Mouse (Mus musculus) mesoderm, embryonic 11.5 days (tissue): Measurements from ENCODE around the gene Mnat1.

Source experiments
- DNase-seq: peaks from one replicate; pipeline ENCODE4 v3.0.0-alpha.2; 2012; ENCODE audit warnings: low read depth, low spot score

The Mnat1 gene

DNA sequence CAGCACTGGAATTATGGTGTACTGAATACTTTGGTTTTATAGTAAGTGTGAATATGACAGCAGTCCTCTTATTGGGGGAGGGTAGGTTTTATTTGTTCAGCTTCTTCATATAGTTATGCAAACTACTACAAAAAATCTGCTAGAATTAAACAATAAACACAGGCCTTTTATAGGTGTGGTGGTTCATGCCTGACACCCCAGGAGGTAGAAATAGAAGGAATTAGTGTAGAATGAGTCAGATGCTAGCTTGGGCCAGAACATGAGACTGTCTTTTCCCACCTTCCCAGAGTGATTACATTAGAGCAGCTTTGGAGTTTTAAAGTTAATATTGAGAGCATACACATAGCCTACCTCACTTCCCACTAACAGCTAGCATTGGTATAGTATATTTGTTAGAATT, 106.7 kb downstream of the Mnat1 start:
- DNase-seq, result no peak

GRCm38 (mm10) chr12:73231552-73231951, 108.0 kb downstream of the Mnat1 start:
- no peak for DNase-seq

- DNase-seq, result no peak
Observed at GRCm38 (mm10) chr12:73232586-73232985, 109.1 kb downstream of the Mnat1 start.

DNA sequence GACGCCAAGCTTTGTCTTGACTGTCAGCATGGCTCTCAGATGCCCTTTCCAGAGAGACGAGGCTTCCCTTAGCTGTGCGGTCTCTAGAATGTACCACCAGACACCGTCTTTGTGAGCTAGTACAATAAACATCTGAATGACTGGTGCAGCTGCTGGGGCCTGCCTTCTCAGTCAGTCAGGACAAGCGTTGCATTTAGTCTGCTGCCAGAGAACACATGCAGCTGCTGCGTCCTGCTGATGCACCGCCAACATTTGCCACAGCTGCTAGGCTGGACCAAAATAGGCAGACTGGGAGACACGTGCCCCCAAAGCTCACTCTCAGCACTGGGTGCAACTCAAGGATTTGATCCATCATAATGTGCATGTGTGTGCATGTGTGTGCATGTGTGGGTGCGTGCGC, 118.4 kb downstream of the Mnat1 start:
- DNase-seq, result peak; percentile 61

- DNase-seq, result no peak
Observed at GRCm38 (mm10) chr12:73245687-73246086, 122.2 kb downstream of the Mnat1 start.

- DNase-seq, result peak; percentile 32
Observed at GRCm38 (mm10) chr12:73255006-73255405, 131.5 kb downstream of the Mnat1 start.

GRCm38 (mm10) chr12:73259269-73259668, 135.8 kb downstream of the Mnat1 start:
- no peak for DNase-seq

DNA sequence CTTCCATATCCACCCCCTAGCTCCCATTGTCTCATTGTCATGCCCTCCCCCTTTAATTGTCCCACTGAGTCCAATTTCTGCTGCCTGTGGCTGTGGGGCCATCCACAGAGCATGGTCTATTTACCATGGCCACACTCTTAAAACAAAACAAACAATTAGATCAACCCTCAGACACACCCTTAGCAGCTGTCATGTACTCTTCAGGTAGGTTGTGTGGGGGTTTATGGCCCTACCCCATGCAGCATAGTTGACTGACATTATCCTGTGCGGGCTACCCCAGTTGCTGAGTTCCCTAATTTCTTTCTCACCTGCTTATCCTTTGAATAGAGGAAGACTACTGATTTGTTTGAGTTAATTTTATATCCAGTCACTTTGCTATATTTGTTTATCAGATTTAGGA, 136.8 kb downstream of the Mnat1 start:
- no peak for DNase-seq

DNA sequence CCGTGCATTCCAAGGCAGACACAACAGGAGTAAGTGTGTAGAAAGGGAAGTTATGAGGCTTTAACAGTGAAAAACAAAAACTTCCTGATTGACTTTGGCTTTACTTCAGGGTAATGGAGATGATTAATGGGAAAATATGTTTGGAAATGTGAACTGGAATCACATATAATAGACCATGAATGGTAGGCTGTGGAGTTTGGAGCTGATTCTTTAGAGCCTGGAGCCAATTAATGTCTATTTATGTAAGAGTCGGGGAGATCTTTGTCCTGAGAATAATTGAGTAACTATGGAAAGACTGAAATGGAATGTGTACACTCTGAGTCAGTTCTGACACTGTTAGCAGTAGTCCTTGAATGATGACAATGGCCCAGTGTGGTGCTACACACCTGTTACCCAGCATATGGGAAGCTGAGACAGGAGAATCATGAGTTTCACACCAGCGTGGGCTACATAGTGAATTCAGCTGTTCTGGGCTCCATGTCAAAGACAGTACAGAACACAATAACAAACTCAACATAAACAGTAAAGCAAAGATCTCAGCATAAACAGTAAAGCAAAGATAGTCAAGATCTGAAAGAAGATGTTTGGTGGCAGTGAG, 142.0 kb downstream of the Mnat1 start:
- no peak for DNase-seq

DNA sequence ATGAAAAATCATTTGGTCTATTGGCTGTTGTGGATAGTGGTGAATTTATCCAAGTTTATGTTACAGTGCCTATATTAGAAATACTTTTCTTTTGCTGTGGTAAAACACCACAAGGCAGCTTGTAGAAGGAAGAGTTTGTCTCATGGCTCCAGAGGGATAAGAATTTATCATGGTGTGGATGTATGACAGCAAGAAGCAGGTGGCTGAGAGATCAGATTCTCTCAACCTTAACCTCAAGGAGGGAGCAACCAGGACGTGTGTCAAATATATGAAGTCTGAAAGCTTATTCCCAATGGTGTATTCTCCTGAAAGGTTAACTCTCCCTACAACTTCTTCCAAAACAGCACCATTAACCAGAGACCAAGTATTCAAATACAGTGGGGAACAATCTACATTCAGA, 143.1 kb downstream of the Mnat1 start:
- DNase-seq, result no peak

DNA sequence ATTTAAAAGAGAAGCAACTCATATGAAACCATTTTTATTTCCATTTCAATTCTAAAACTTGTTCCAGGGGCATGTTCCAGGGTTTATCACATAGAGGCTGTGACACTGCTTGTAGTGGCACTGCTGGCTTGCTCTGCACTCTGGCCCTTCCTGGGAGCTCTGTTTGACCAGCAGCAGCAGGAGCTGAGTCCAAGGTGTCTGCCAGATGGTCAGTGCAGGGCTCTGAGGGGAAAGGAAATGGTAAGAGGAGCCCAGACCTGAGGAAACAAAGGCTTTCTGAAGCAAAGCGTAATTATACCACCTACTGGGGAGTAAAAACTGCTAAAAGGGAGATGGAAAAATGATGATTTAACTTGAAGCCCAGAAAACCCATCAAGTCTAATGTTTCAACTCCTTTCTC, 145.0 kb downstream of the Mnat1 start:
- peak; percentile 29 for DNase-seq

DNA sequence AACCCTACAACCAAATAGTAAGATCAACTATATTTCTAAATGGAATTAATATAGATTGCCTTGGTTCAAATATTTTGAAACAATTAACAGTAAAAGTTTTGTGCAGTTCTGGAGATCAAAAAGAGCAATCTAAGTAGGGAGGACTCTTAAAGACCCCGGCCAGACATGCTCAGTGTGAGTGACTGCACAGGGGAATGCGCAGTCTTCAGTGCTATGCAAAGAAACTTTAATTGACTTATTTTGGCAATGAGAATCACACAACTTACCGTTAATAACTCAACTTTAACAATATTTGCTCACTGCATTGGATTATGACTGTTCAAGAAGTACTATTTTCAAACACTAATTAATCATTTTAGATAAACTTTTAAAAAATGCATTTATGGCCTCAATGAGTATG, 146.0 kb downstream of the Mnat1 start:
- DNase-seq, result no peak

DNA sequence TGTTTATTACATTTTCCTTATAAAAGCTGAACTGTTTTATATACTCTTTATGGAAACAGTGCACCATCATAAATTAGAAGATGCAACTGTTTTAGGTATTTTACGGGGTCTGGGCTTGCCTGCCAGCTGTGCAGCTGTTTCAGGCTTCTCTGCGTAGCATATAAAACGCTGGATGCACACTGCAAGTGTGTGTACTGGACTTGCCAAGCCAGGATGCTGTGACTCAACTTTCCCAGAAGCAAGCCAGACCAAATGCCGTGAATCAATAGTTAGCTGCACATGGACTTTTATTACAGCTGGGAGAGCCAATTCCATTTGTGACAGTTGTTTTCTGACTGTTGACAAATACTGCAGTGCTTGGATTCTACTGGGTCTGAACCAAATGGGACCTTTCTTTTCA, 146.4 kb downstream of the Mnat1 start:
- DNase-seq, result no peak

- DNase-seq, result no peak
Observed at GRCm38 (mm10) chr12:73274921-73275320, 151.4 kb downstream of the Mnat1 start.

DNA sequence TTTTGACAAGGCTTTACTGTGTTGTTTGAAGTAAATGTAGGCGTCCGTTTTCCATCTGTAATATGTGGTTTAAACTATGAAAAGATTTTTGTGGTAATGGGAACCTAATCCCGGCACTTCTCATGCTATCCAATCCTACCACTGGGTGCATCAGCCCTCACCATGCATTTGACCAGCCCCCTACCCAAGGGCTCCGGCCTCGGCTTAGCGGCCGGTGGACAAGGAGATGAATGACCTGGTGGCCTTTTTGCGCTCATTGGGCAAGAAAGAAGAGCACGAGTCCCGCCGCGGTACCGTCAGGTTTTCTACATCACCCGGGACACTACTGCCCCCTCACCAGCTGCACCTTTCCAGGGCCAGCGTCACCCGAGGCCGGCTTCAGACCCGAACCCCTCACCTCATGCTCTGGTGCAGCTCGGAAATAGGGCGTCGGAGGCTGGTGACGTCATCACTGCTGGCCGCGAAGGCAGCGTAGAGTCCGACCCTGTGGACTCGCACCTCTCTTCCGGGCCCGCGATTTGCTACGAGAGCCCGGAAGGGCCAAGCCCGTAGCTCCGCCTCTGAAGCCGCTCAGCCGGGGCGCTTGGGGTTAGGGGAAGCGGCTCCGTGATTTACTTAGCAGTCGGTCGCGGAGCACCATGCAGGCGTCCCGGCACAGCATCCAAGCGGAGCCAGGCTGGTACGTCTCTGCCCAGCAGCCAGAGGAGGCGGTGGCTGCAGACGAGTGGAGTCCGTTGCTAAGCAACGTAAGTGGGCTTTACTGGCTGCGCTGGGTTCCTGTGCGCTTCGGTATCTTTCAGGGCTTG, 163.0 kb downstream of the Mnat1 start, which contains the start of the genes Trmt5 and Slc38a6:
Trmt5 (minus strand) TSS at position 424 of the 806 bp plus-strand sequence.
Slc38a6 (plus strand) TSS at position 493 of the 806 bp plus-strand sequence.
- peak; percentile 96 for DNase-seq

DNA sequence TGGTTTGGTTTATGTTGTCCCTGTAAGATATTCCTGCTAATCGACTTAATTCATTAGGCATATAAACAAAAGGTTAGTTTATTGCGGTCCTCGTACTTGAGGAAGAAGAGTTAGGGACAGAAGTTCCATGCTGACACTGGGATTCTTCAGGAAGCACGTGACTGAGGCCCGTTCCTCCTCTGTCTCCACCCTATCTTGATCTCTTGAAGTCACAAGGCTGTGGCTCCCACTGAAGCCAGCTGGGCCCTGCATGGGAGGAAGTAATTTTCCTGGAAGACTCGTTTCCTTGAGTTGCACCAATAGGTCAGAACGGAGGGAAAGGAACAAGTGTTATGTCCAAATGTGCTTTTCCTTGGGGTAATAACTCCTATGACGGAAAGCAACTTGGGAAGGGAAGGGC, 164.1 kb downstream of the Mnat1 start:
- no peak for DNase-seq

- no peak for DNase-seq
Observed at GRCm38 (mm10) chr12:73288626-73289025, 165.1 kb downstream of the Mnat1 start.

- no peak for DNase-seq
Observed at GRCm38 (mm10) chr12:73294884-73295283, 171.4 kb downstream of the Mnat1 start.

GRCm38 (mm10) chr12:73295505-73296140, 172.1 kb downstream of the Mnat1 start:
- DNase-seq, result no peak

DNA sequence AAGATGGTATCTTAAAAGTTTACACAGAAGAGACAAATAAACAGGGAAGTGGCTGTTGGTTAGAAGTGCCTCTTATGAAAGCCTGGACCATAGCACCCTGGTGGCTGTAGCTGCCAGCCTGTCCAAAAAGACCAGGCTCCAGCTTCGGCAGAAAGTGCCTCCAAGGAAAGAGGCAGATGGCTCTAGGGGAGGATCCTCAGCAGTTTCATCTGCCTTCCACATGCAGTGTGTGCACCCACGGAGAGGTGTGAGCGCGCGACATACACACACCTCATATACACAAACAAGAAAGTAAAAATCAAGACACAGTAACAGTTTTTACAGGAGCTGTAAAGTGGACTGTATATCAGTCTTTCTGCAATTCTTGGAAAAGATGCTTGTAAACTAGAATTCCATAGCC, 175.1 kb downstream of the Mnat1 start:
- DNase-seq, result no peak

DNA sequence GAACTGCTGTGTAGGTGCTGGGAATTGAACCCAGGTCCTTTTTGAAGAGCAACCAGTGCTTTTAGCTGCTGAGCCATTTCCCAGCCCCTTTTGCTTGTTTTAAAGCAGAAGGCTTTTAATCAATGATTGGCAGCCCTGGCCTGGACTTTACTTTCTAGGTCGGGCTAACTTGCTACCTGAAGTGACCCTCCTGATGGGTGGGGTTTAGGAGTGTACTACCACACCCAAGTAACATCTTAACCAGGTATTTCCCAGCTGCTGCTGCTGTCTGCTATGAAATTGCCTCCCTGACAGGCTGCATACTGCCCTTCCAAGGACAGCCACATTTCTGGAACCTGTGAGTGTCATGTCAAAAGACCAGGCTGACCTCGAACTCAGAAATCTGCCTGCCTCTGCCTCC, 177.0 kb downstream of the Mnat1 start:
- no peak for DNase-seq

- no peak for DNase-seq
Observed at GRCm38 (mm10) chr12:73304636-73305035, 181.1 kb downstream of the Mnat1 start.

- DNase-seq, result no peak
Observed at GRCm38 (mm10) chr12:73307750-73308149, 184.2 kb downstream of the Mnat1 start.
